Mouse (Mus musculus): Measurements from ENCODE around the gene Ang4.
"Not testable (repeated sequence)": the region's sequence is repeated elsewhere in the genome, so short reads cannot be mapped to it uniquely, and the experiment has no call there.

The Ang4 gene

DNA sequence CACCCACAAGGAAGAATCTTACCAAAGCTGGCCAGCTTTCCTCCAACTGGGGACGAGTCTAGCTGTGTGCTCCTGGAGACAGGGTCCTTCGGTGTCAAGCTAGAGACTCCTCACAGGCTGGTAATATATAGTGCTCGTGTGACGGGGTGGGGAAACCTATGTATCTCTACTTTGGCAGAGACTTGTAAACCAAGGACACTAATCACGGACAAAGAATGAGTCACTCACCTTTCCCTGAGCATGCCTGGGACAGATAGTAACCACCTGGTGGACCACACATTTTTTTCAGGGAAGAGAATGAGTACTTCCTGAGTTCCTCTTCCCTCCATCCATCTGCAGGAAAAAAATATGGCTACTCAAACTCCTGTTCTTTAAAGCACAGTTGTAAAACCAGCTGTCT lies at the start of gene Ang4:
TSS of gene Ang4 (minus strand) at position 101 of the 400 bp plus-strand sequence.
- DNase-seq (ENCODE audit: low spot score in 2 of 2): no peak

DNA sequence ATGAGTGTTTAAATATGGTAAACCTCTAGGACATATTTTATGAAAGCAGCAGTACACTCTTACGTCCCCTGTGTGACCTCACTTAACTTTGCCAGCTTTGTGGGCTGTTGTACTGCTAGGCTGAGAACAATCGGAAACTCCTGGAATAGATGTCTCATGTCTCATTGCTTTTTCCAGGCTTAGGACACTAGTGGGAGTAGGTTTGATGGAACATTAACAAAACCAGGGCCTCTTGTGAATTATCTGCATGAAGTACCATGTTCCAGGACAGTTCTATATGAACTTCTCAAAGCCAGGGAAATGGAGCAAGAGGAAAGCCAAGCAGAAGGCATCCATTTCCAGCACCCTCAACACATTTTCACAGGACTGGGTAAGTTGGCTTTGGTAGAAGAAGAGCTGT lies 26.4 kb upstream of the Ang4 start, which contains the start of gene AY358078:
TSS of gene AY358078 (plus strand) at position 301 of the 400 bp plus-strand sequence.
- no peak for DNase-seq (ENCODE audit: low spot score in 2 of 2)

DNA sequence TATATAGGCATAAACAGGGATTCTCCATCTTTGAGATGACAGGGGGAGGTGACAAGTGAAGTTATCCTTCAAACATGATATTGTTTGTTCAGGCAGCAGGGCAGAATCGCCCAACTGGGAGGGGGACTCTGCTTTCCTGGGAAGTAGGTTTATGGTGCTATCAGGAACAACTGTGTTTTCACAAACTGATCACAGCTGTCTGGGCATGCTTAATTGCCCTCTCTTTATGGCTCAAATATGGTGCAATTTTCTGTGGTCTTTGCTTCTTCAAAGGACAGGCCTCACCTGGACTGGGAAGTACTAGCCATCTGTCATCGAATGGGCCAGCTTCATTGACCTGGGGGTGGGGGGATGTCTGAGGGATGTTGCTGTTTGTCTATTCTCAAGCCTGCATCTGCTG lies 20.7 kb upstream of the Ang4 start:
- no peak for DNase-seq (ENCODE audit: low spot score in 2 of 2)

DNA sequence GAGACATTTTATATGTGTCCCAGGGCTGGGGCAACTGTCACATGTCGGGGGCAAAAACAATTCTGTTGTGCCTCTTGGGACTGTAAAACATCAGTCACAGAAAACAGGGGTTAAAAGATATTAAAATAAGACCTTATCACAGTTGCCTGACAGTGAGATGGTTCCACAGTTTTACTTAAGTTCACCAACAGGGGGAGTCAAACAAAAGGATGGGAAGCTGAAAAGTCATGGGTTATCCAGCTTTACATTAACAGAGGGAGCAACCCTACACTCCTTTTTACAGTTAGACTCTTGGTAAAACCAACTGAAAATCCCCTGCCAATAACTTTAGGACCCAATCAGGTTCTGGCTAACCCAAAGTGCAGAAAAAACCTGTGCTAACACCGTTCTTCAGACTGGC lies 15.8 kb upstream of the Ang4 start:
- DNase-seq (ENCODE audit: low spot score in 2 of 2): no peak

DNA sequence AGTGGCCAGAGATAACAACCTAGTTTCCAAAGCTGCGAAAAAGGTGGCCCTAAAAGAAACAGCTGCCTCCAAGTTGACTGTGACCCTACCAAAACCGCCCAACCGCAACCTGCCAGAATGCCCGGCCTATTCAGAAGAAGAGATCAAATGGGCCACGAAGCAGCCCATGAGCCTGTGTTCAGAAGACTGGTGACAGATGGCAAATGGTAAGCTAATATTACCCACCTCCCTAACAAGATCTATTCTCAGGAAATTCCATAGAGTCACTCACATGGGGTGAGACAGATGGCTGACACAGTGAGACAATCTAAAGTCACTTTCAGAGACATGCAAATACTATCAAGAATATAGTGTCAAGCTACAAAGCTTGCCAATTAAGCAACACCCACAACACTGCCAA lies 13.7 kb upstream of the Ang4 start:
- DNase-seq (ENCODE audit: low spot score in 2 of 2): no peak

DNA sequence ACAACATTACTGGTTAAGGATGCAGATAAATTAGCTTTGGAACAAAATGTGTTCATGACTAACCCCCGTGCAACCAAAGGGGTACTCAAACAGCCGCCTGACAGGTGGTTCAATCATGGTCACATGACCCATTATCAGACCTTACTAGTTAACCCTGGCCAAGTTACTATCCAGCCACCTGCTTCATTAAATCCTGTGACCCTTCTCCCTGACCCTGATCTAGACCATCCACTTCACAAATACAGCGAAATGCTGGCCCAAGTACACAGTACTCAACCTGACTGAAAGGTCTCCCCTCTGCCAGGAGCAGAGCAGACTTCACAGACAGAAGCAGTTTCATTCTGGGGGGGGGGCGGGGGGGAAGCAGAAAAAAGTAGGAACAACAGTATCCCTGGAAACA lies 12.9 kb upstream of the Ang4 start:
- DNase-seq (ENCODE audit: low spot score in 2 of 2): no peak

DNA sequence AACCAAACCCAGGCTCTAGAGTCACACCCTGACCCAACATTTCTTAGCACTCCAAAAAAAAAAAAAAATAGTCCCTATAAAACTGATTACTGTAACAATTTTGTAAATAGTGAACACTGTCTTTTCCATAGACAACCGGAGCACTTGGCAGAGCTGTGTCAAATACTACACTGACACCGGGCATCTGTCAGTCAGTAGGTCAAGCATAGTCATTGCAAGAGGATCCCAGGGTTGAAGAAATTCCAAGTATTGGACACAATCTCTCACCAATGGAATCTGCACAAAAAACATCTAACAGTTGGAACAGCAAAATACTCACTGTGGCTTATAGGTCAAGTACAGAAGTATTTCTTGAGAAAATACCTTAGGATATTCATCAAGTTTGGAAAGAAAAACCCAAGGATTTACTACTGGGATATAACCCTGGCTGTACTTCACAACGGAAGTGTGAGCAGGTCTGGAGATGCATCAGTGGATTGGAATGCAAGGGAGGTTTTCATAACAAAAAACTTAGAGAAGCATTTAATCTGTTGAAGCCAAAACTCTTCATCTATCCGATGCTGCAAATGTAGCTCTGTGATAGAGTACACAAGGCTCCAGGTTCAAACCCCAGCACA lies 5.6 kb upstream of the Ang4 start:
- no peak for DNase-seq (ENCODE audit: low spot score in 2 of 2)

DNA sequence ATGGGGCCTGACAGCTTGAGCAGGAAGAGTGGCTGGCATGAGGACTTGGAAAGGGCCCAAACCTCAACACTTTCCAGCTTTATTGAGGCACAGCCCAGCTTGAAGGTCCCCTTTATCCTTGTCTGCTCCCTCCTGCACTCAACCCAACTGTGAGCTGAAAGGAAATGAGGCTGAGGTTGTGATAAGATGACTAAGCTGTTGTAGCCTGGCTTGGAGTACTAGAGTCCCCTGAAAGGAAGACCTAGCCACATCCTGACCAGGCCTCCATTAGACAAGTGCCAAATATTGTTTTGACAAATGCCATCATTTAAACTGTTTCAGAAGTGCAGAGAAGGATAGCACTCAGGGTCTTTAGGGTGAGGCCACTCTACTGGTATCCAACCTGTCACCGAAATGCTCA lies 4.4 kb upstream of the Ang4 start:
- DNase-seq (ENCODE audit: low spot score in 2 of 2): no peak

DNA sequence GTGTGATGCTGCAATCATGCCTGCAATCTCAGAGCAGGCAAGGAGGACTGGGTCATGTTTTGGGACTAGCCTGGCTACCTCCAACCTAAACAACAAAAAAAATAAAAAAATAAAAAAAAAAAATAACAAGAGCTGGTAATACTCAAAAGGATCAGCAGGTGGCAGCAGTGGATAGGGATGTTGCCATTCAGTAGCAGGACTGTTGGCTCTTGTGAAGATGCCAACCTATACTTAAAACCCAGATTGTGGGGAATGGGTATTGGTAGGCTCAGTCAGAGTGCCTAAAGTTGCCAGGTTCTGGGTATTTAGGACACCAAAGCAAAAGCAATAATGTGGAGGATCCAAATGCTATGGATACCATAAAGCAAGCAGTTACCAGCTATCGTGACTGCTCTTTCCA lies 2.0 kb downstream of the Ang4 start:
- DNase-seq (ENCODE audit: low spot score in 2 of 2): not testable (repeated sequence)

DNA sequence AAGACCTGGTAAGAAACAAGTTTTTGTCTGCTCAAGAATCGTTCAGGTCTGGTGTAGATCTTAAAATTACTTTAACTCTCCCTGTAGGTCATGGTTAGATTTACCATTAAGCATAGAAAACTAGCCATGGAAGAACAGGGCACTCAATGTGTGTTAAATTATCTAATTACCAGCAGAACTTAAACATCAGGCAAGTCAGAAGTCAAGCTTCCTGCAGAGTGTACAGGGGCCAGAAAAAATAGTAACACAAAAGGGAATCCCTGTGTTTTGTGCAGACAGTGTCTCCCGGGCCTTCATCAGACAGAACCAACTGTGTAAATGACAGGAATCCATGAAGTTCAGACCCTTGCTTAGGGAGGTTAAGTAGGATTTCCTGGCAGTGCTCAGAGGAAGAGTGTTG lies 17.4 kb downstream of the Ang4 start:
- DNase-seq (ENCODE audit: low spot score in 2 of 2): no peak

DNA sequence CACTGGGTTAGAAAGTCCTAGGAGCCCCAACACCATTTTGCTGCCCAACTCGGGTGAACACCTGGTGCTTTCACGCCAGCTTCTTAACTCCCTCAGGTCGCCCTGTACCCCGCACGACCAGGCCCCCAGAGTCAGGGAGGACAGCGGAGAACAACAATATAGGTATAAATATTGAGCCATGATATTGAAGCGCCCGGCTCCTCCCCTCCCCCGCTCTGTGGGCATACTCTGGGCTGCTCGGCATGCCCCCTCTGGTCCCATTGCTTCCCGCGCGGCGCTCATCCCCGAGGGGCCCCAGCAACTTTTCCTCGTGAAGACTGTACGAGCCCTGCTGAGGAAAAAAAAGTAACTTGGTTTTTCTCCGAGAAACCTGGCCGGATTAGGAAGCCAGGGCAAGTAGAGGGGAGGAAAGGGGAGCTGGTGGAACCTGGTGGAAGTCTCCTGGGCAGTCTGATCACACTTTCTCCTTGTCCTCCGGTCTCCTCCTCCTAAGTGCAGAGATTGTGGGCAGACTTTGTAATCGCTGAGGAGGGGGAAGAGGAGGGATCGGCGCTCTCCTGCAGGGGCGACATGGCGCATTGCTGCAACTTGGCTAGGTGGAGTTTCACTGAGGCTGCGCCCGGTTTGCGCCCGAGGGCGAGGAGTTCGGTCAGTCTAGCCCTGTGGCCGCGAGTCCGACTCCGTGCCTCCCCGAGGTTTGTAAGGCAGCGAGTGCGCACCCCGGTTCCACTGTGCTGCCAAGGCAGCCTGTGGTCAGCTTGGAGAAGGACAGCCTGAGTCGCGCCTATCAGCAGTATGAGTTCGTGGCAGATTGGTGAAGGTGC lies 32.8 kb downstream of the Ang4 start:
- no peak for DNase-seq (ENCODE audit: low spot score in 2 of 2)

DNA sequence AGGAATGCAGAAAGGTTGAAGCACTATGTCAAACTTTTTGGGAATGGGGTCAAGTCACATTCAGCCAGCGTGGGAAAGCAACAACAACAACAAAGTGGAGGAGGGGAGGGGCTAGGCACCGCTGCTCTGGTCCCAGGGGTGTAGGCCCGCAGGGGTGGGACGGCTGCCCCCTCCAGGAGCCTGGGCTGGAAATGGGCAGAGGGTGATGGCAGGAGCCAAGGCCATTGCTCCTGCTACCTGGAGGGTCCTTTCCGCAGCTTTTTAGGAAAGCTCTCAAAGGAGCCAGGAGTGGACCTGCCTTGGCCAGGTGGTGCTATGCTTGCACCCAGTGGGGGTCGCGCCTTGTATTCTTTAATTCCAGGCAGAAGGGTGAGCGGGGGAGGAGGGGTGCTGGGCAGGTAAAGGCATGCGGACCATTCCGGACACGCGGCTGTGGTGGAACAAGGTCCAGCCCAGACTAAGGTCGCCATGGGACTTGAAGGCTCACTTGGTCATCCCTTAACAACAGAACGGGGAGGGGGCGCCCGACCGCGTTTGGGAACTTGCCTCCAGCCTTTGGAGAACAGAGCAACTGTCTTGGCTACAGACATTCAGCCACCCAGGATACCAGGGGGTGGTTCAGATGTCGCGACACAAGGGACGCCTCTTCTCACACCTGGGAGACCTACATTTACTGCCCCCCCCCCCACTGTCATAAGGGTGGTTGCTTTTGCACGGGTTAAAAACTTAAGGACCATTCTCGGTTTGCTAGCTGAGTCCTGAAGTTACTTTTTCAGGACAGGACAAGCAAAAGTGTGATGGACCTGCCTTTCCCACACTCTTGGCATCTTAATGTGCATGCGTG lies 34.0 kb downstream of the Ang4 start:
- no peak for DNase-seq (ENCODE audit: low spot score in 2 of 2)

DNA sequence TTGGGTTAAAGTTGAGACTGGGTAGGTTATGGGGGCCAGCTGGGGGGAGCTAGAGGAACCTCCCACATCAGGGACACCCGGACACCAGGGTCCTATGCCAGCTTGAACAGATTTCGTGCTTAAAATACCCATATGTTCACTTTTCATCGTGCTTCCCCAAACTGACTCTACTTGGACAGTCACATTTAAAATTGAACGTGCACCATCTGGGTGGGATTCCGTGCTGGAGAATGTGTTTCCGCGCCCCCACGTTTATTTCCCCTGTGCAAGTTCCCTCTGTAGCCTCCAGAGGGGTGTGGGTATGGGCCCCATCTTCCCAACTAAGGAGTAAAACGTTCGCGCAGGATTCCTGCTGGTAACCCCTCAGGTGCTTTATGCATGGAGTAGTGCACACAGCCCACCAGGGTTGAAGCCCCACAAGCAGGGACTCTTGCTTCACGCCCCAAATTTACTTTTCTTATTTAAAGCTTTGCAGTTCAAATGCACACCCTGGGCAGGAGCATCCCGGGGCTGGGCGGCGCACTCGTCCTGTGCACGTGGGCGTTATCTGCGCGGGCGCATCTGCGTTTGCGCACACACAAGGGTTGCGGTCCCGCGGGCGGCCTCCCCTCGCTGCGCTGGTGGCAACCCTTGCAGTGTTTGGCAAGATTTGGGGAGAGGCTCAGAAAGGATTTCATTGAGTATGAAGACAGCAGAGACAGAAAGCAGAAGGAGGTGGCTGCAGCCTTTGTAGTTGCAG lies 34.8 kb downstream of the Ang4 start:
- DNase-seq (ENCODE audit: low spot score in 2 of 2): peak in 1 of 2 experiments; percentile 13

DNA sequence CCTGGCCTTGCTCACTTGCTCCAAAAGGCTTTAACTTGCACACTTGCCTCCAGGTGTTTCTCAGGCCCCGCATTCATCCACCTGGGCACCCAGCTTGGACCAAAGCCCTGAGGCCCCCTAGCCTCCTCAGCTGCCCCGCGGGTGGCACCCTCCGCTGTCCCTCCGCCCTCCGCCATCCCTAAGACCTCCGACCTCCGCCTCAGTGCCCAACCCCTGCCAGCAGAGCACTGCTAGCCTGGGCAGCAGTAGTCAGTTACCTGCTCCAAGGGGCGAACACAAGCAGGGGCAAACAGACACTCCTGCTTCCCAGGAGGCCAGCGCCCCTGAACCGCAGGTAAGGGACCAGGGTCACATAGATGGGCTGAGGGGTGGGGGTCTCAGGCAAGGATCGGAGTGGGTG lies 35.4 kb downstream of the Ang4 start:
- no peak for DNase-seq (ENCODE audit: low spot score in 2 of 2)

DNA sequence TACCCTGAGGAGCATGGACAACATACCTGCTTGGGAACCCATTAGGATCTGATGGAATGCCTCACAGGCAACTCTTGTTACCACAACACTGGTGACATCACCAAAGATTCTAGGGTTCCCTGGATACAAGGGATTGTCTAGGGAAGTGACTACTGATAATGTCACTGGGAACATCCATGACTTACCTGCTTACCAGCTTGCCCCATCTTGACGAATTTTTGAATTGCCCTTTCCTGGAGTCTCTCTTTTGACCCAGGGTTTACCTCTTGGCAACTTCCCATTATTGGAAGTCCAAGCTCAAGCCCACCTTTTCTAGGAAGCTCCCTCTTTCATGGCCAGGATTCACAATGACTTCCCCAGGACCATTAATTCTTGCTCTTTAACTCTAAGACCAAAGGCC lies 56.3 kb downstream of the Ang4 start, which contains the start of gene Gm5800:
TSS of gene Gm5800 (minus strand) at position 101 of the 400 bp plus-strand sequence.
- no peak for DNase-seq (ENCODE audit: low spot score in 2 of 2)

Data from frontal cortex, postnatal 25 days (tissue).